Mouse (Mus musculus): ENCODE data around the gene Syne1.

The Syne1 gene

DNA sequence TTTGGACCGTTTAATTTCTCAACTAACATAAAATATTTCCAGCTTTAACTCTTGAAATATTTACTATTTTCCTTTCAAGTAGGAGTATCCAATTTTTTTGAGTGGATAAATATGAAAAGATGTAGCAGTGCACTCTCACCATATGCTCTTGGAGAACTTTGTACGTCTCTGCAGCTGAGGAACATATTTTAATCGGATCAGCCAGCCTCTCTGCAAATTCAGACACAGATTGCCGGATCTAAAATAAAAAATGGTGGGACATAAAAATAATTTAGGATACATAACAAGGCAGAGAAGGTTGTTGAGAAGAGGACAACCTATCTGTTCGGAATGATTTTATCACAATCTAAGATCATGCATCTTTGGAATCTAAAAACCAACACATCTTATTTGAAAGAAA is 218.5 kb downstream of the Syne1 start:
- DNase-seq (ENCODE audit: low read depth, low spot score): no peak
- no peaks in the 10 kb centered on the region for H3K27me3 ChIP-seq (ENCODE audit: control insufficient read depth, insufficient read depth, low read length, poor library complexity, severe bottlenecking)
- no peaks in the 10 kb centered on the region for H3K36me3 ChIP-seq (ENCODE audit: control insufficient read depth, insufficient read depth, low read length, poor library complexity, severe bottlenecking)

DNA sequence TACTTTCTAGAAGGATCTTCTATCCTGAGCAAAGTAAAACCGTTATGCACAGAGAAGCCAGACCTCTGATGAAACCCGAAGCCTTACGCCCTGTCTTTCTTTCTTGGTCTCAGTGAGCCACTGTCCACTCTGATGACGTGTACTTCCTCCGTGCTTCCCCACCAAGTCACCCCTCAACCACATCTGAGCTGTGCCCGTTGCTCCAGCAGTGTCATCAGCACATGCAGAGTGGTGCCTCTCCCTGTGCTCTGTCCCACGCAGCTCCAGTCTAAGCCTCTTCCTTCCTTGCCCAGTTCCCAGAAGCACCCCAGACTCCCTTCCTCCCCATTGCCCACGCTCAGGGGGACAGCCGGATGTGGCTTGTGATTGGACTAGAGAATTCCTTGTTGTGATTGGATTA is 224.6 kb downstream of the Syne1 start:
- Histone ChIP-seq H3K27me3 (ENCODE audit: control insufficient read depth, insufficient read depth, low read length, poor library complexity, severe bottlenecking) (no peaks in the 10 kb centered on the region; the same call in 1 of the 2 replicates), H3K36me3 (ENCODE audit: control insufficient read depth, insufficient read depth, low read length, poor library complexity, severe bottlenecking) (no peaks in the 10 kb centered on the region)
- DNase-seq (ENCODE audit: low read depth, low spot score): no peak

GRCm38 (mm10) chr10:5323741-5324395 is 227.4 kb downstream of the Syne1 start:
- Histone ChIP-seq H3K36me3 (ENCODE audit: control insufficient read depth, insufficient read depth, low read length, poor library complexity, severe bottlenecking) (no peaks in the 10 kb centered on the region), H3K27me3 (ENCODE audit: control insufficient read depth, insufficient read depth, low read length, poor library complexity, severe bottlenecking) (no peaks in the 10 kb centered on the region; the same call in 1 of the 2 replicates)
- DNase-seq (ENCODE audit: low read depth, low spot score): no peak

DNA sequence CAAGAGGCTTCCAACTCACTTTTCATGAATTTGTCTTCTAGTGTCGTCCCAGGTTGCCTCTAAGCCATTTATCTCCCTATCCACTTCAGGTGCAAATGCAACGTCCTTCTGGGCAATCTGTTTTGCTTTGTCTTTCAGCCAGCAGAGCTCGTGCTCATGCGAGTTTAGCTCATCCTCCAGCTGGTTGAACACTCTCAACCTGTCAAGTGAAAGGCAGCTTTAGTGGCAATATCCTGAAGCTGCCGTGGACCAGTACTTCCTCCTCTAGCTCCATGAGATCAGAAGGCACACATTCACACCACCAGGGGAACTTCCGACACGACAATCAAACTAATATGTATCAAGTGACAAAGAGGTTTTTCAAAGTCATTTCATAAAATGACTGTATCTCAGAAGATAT is 228.7 kb downstream of the Syne1 start:
- Histone ChIP-seq H3K27me3 (ENCODE audit: control insufficient read depth, insufficient read depth, low read length, poor library complexity, severe bottlenecking) (no peaks in the 10 kb centered on the region; the same call in 1 of the 2 replicates), H3K36me3 (ENCODE audit: control insufficient read depth, insufficient read depth, low read length, poor library complexity, severe bottlenecking) (no peaks in the 10 kb centered on the region)
- no peak for DNase-seq (ENCODE audit: low read depth, low spot score)

DNA sequence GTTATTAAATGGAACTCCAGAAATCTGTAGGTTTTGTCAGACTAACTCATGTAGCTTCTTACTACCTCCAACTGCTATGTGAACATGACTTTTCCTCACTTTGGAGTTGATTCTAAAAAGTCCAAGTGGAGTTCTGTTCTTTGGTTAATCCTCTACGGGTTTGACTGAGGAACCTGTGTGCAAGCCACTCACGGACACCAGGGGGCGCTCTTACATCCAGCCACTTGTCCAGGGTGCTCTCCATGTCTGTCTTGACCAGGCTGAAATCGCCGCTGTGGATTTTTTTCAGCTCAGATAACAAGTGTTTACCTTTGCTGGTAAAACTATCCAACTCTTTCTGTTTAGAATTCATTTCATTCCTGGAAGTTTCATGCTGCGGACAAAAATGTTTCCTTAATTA is 233.7 kb downstream of the Syne1 start:
- Histone ChIP-seq H3K36me3 (ENCODE audit: control insufficient read depth, insufficient read depth, low read length, poor library complexity, severe bottlenecking) (no peaks in the 10 kb centered on the region), H3K27me3 (ENCODE audit: control insufficient read depth, insufficient read depth, low read length, poor library complexity, severe bottlenecking) (no peaks in the 10 kb centered on the region)
- DNase-seq (ENCODE audit: low read depth, low spot score): peak; percentile 62

- H3K27me3 ChIP-seq (ENCODE audit: control insufficient read depth, insufficient read depth, low read length, poor library complexity, severe bottlenecking): no peaks in the 10 kb centered on the region
- no peak for DNase-seq (ENCODE audit: low read depth, low spot score)
- H3K36me3 ChIP-seq (ENCODE audit: control insufficient read depth, insufficient read depth, low read length, poor library complexity, severe bottlenecking): no peaks in the 10 kb centered on the region
Measured at GRCm38 (mm10) chr10:5312437-5312836, 238.8 kb downstream of the Syne1 start.

- no peak for DNase-seq (ENCODE audit: low read depth, low spot score)
- no peaks in the 10 kb centered on the region for H3K27me3 ChIP-seq (ENCODE audit: control insufficient read depth, insufficient read depth, low read length, poor library complexity, severe bottlenecking)
- H3K36me3 ChIP-seq (ENCODE audit: control insufficient read depth, insufficient read depth, low read length, poor library complexity, severe bottlenecking): no peaks in the 10 kb centered on the region
Measured at GRCm38 (mm10) chr10:5309961-5310713, 241.1 kb downstream of the Syne1 start.

DNA sequence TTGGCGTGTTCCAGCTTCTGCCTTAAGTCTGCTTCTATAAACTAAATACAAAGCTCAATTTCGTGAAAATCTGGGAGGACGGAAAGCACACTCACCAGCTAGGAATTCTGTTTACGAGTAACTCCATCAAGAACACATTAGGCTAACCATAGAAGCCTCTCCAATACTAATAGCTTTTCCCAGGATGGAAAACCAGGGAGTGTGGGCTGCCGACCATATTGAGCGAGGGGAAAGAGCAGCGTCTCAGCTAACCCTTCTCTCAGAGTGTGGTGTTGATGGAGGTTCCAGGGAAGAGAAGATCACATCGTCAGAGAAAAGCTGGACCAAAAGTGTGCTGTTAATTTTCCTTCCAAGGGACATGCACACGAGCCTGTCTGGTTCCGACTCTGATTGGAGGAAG is 241.9 kb downstream of the Syne1 start:
- no peaks in the 10 kb centered on the region for H3K27me3 ChIP-seq (ENCODE audit: control insufficient read depth, insufficient read depth, low read length, poor library complexity, severe bottlenecking)
- no peak for DNase-seq (ENCODE audit: low read depth, low spot score)
- H3K36me3 ChIP-seq (ENCODE audit: control insufficient read depth, insufficient read depth, low read length, poor library complexity, severe bottlenecking): no peaks in the 10 kb centered on the region

DNA sequence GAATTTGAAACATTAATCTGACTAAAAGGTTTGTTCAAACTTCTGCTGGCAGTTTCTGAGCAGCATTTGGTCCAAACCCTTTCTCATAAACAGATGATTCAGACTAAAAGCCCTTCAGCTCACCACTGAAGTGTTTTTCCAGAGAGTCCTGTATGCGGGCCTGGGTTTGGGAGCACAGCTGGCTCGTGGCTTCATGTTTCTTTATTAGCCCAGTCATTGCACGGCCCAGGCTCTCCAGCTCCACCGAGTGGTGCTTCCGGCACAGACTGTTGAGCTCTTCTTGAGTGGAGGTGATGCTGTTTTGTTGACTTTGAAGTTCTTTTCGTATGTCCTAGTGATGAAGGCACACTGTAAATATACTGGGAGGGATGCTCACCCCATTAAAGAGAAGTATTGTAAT is 245.7 kb downstream of the Syne1 start:
- DNase-seq (ENCODE audit: low read depth, low spot score): no peak
- Histone ChIP-seq H3K27me3 (ENCODE audit: control insufficient read depth, insufficient read depth, low read length, poor library complexity, severe bottlenecking) (no peaks in the 10 kb centered on the region), H3K36me3 (ENCODE audit: control insufficient read depth, insufficient read depth, low read length, poor library complexity, severe bottlenecking) (no peaks in the 10 kb centered on the region)

DNA sequence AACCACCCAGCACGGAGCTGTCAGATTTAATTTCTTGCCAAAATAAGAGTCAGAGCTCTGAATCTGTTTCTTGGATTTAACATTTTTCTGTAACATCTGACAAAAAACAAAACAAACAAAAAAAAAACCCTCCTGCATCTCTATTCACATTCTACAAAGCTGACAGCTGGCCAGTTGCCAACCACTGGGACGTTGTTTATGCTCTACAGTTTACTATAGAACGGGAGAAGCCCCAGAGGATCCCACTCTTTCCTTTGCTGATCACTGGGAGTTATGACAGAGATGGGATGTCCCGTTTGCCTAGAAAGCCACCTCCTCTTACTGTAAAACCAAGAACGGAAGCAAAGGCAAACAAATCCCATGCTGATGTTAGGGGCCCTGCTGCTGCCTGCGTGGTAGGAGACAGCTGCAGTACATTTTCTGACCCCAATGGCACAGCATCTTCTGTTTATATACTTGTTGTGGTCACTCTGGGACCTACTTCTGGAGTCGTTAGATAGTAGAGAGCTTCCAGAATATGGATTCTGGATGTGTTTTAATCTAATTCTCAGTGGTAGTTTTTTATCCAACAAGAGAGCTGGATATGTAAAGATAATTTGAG is 255.9 kb downstream of the Syne1 start:
- DNase-seq (ENCODE audit: low read depth, low spot score): no peak
- Histone ChIP-seq H3K36me3 (ENCODE audit: control insufficient read depth, insufficient read depth, low read length, poor library complexity, severe bottlenecking) (no peaks in the 10 kb centered on the region), H3K27me3 (ENCODE audit: control insufficient read depth, insufficient read depth, low read length, poor library complexity, severe bottlenecking) (no peaks in the 10 kb centered on the region)

GRCm38 (mm10) chr10:5289575-5289909 is 261.7 kb downstream of the Syne1 start:
- no peaks in the 10 kb centered on the region for H3K27me3 ChIP-seq (ENCODE audit: control insufficient read depth, insufficient read depth, low read length, poor library complexity, severe bottlenecking)
- DNase-seq (ENCODE audit: low read depth, low spot score): no peak

DNA sequence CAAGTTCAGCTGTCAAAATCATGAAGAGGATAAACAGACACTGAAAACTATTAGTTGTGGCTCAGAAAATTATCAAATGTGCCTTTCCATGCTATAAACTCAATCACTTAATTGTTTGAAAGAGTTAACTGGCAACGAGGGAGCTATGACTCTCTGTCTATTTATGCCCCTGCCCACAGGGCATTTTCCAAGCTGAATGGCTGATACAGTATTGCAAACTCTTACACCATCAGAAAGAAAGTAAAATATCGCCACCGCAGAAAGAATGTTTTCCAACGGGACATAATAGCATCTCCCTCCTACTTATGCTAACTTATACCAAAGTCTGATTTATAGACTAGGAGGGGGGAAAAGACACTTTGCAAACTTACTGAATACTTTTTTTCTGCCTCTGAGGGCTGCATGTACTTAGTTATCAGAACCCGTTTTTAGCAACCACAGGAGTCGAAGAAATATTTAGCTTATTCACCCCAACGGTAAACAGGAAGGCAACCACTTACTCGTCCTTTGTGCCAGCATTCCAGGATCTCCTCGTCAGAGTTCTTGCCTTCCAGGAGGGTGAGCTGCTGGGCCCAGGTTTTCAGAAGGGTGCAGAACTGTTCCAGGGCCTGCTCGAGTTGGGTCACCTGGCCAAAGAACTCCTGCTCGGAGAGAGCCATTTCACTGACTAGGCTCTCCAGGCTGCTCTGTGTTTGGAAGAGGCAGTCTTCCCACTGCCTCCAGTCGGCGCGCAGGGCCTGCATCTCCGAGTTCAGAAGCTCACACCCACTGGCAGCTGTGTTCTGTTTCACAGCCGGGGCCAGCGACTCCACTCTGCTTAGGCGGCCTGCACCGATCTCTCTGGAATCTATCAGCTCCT is 262.3 kb downstream of the Syne1 start:
- no peak for DNase-seq (ENCODE audit: low read depth, low spot score)
- no peaks in the 10 kb centered on the region for H3K36me3 ChIP-seq (ENCODE audit: control insufficient read depth, insufficient read depth, low read length, poor library complexity, severe bottlenecking)
- H3K27me3 ChIP-seq (ENCODE audit: control insufficient read depth, insufficient read depth, low read length, poor library complexity, severe bottlenecking): no peaks in the 10 kb centered on the region

More at GRCm38 (mm10) chr10:5289575-5289909, 261.7 kb downstream of the Syne1 start:
- H3K36me3 ChIP-seq (ENCODE audit: control insufficient read depth, insufficient read depth, low read length, poor library complexity, severe bottlenecking): no peaks in the 10 kb centered on the region

GRCm38 (mm10) chr10:5288262-5288661 is 263.0 kb downstream of the Syne1 start:
- no peaks in the 10 kb centered on the region for H3K36me3 ChIP-seq (ENCODE audit: control insufficient read depth, insufficient read depth, low read length, poor library complexity, severe bottlenecking)
- no peak for DNase-seq (ENCODE audit: low read depth, low spot score)

GRCm38 (mm10) chr10:5275769-5276168 is 275.5 kb downstream of the Syne1 start:
- DNase-seq (ENCODE audit: low read depth, low spot score): no peak
- Histone ChIP-seq H3K27me3 (ENCODE audit: control insufficient read depth, insufficient read depth, low read length, poor library complexity, severe bottlenecking) (no peaks in the 10 kb centered on the region), H3K36me3 (ENCODE audit: control insufficient read depth, insufficient read depth, low read length, poor library complexity, severe bottlenecking) (no peaks in the 10 kb centered on the region)

More at GRCm38 (mm10) chr10:5288262-5288661, 263.0 kb downstream of the Syne1 start:
- no peaks in the 10 kb centered on the region for H3K27me3 ChIP-seq (ENCODE audit: control insufficient read depth, insufficient read depth, low read length, poor library complexity, severe bottlenecking)

Measured in splenic B cell, adult 2 months (primary cell).